Mouse (Mus musculus) lung, adult 2 months (tissue): ENCODE data around the gene Ctcfl.

Source experiments
- CTCF ChIP-seq: fragments of 200-500 bp; IDR thresholded peaks from 2 replicates; pipeline ENCODE4 v1.5.1; 2011; ENCODE audit warnings: mild to moderate bottlenecking, low read length, control low read depth; ENCODE audit not compliant: insufficient read depth
- POLR2A ChIP-seq: fragments of 200-500 bp; IDR thresholded peaks from 2 replicates; pipeline ENCODE4 v1.6.1; 2011; ENCODE audit warnings: low read depth, mild to moderate bottlenecking, control low read depth, low read length, borderline replicate concordance; ENCODE audit errors: extremely low read depth

DNA sequence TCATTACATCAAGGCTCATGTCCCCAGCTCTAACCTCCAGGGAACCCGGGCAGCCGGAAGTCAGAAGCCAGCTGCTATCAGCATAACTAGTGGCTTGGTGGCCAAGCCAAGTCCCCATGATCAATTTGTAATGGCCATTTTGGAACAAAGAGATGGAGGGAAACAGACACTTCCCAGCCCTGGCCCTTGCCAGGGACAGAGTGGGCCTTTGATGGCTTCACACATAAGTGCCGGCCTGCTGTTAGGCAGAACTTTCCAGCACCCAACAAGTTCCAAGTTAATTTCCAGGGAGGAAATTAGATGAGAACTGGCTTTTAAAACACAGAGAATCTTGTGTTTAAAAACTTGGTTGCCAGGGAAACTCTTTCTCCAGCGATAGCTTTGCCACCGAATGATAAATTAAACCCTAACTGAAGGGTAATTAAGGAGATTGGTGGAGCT is 49.1 kb upstream of the Ctcfl start:
- TF ChIP-seq POLR2A = no peak
- TF ChIP-seq CTCF = no peak
